Mouse (Mus musculus) subcutaneous adipose tissue, adult 2 months (tissue): ENCODE measurements around the gene Zfp607b. TPM values are rescaled to one million over a fixed set of nuclear protein-coding genes. Genes with fewer than 3 reads are reported as not detected.

Source experiments
- polyA plus RNA-seq: library from polyadenylated mRNA; depleted of rRNA; stranded (reverse); fragments of >200 nt; gene quantifications from 2 replicates; pipeline ENCODE4 v1.2.3, GENCODE M21; 2012; ENCODE audit warnings: low replicate concordance; rRNA removed

The Zfp607b gene
- 0.40 and 0.42 TPM in 2 replicates for polyA plus RNA-seq

GRCm38 (mm10) chr7:27688815-27689612 is at the start of gene Zfp607b:
Zfp607b (plus strand) TSS chr7:27689340.

GRCm38 (mm10) chr7:27653681-27654437 is 35.3 kb upstream of the Zfp607b start, which contains the start of gene Ttc9b:
Ttc9b (plus strand) TSS chr7:27653915.

GRCm38 (mm10) chr7:27674522-27675221 is 14.5 kb upstream of the Zfp607b start, which contains the start of gene Map3k10:
Map3k10 (minus strand) TSS chr7:27674598.

GRCm38 (mm10) chr7:27731281-27731883 is 42.2 kb downstream of the Zfp607b start, which contains the start of gene Zfp60:
Zfp60 (plus strand) TSS chr7:27731389.

Other genes with a start within 250 kb of the Zfp607b start
- 0.20 and 1.8 TPM in 2 replicates for gene Sptbn4, start 241.7 kb upstream of the Zfp607b start, polyA plus RNA-seq
- 102 and 175 TPM in 2 replicates for gene Blvrb, start 241.4 kb upstream of the Zfp607b start, polyA plus RNA-seq
- gene Sertad3, start 215.6 kb upstream of the Zfp607b start, polyA plus RNA-seq = 13.2 and 20.4 TPM in 2 replicates
- 20.8 and 33.0 TPM in 2 replicates for gene Sertad1, start 202.4 kb upstream of the Zfp607b start, polyA plus RNA-seq
- 1.5 and 2.9 TPM in 2 replicates for gene Prx, start 190.0 kb upstream of the Zfp607b start, polyA plus RNA-seq
- 0.66 and 1.7 TPM in 2 replicates for gene Hipk4, start 166.1 kb upstream of the Zfp607b start, polyA plus RNA-seq
- 117 and 156 TPM in 2 replicates for gene Pld3, start 136.1 kb upstream of the Zfp607b start, polyA plus RNA-seq
- gene 2310022A10Rik, start 136.1 kb upstream of the Zfp607b start, polyA plus RNA-seq = 17.1 and 28.1 TPM in 2 replicates
- gene Akt2, start 97.8 kb upstream of the Zfp607b start, polyA plus RNA-seq = 195 and 320 TPM in 2 replicates
- gene Ttc9b, start 35.4 kb upstream of the Zfp607b start, polyA plus RNA-seq = not detected in 2 replicates
- 25.4 and 35.7 TPM in 2 replicates for gene Map3k10, start 14.7 kb upstream of the Zfp607b start, polyA plus RNA-seq
- gene Zfp60, start 42.0 kb downstream of the Zfp607b start, polyA plus RNA-seq = 1.8 and 3.2 TPM in 2 replicates
- gene Zfp626, start 117.9 kb downstream of the Zfp607b start, polyA plus RNA-seq = 0.86 and 1.5 TPM in 2 replicates
- 0.57 and 1.8 TPM in 2 replicates for gene Zfp59, start 149.3 kb downstream of the Zfp607b start, polyA plus RNA-seq
- gene Zfp607a, start 168.2 kb downstream of the Zfp607b start, polyA plus RNA-seq = 0.97 and 1.5 TPM in 2 replicates
- 3.0 and 4.1 TPM in 2 replicates for gene Zfp974, start 240.1 kb downstream of the Zfp607b start, polyA plus RNA-seq